Mouse (Mus musculus): ENCODE measurements around the gene Arpc2. TPM values are rescaled to one million over a fixed set of nuclear protein-coding genes. Genes with fewer than 3 reads are reported as not detected.

The Arpc2 gene
- polyA plus RNA-seq, 2 experiments = 230 to 345 TPM

DNA sequence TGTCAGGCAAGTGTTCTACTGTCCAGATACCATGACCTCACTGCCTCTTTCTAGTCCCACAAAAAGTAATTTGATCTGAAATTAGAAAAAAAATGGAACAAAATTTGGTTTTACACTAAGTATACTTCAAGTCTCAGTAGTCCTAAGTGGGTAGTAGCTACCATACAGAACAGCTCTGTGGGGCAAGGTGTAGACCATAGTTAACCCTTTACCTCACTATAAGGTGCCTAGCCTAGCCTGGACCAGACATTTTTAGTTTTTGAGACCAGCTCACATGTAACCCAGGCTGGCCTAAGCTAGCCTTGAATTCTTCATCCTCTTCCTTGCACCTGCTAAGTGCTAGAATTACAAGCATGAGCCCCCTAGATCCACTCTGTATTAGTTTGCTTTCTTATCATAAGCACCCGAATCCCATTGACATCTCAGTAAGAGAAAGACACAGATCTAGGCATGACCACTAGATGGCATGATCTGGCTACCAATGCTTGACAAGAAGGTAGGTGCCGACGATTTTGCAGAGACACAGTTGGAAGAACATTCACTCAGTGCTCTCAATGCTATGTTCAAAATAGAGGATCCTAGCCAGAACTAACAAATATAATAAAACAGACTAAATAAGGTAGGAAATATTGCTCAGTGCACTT is 77.3 kb downstream of the Arpc2 start:
- no peak overlapping the region for H3K9ac ChIP-seq (ENCODE audit: low read depth, low read length, severe bottlenecking)
- no peaks in the 10 kb centered on the region for H3K4me1 ChIP-seq (ENCODE audit: control insufficient read depth, insufficient read depth, low read length)
- ATAC-seq (ENCODE audit: low FRiP score, low read depth) (no peak), DNase-seq (ENCODE audit: low spot score) (peak; percentile 94)
- H3K36me3 ChIP-seq (ENCODE audit: control insufficient read depth, insufficient read depth, low read length) = no peaks in the 10 kb centered on the region
- H3K4me3 ChIP-seq (replicated peaks; ENCODE audit: low read length) = no peak overlapping the region
- H3K9me3 ChIP-seq (ENCODE audit: control insufficient read depth, low read length) = no peaks in the 10 kb centered on the region
- no peak overlapping the region for H3K4me2 ChIP-seq (replicated peaks; ENCODE audit: low read depth, low read length, severe bottlenecking)
- 2% methylated on average over 3 of the region's 3 CpGs for WGBS
- TF ChIP-seq POLR2A (IDR thresholded peaks at IDR 0.05; ENCODE audit: borderline replicate concordance, extremely low read depth, insufficient read depth, insufficient read length) = no peak
- no peak overlapping the region for H3K27ac ChIP-seq (replicated peaks; ENCODE audit: low read depth, low read length)
- no peaks in the 10 kb centered on the region for H3K27me3 ChIP-seq (ENCODE audit: control insufficient read depth, insufficient read depth, low read length)

DNA sequence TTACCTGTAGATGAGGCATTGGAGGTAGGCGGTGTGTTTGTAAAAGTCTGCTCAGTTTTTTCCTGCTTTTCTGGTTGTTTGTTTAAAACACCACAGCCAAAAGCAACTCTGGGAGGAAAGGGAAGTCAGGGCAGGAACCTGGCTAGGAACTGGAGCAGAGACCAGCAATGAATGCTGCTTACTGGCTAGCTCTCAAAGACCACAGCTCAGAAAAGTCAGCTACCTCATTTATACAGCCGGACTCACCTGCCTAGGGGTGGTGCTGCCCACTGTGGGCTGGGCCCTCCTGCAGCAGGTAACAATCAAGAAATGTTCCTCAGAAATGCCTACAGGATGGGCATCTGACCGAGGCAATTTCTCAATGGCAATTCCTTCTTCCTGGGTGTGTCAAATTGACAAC is 78.9 kb downstream of the Arpc2 start:
- Histone ChIP-seq H3K9ac (ENCODE audit: low read depth, low read length, severe bottlenecking) (no peak overlapping the region), H3K36me3 (ENCODE audit: control insufficient read depth, insufficient read depth, low read length) (no peaks in the 10 kb centered on the region), H3K27me3 (ENCODE audit: control insufficient read depth, insufficient read depth, low read length) (no peaks in the 10 kb centered on the region), H3K9me3 (ENCODE audit: control insufficient read depth, low read length) (no peaks in the 10 kb centered on the region), H3K4me2 (replicated peaks; ENCODE audit: low read depth, low read length, severe bottlenecking) (no peak overlapping the region), H3K4me1 (ENCODE audit: control insufficient read depth, insufficient read depth, low read length) (no peaks in the 10 kb centered on the region), H3K27ac (replicated peaks; ENCODE audit: low read depth, low read length) (no peak overlapping the region), H3K4me3 (replicated peaks; ENCODE audit: low read length) (no peak overlapping the region)
- TF ChIP-seq POLR2A (IDR thresholded peaks at IDR 0.05; ENCODE audit: borderline replicate concordance, extremely low read depth, insufficient read depth, insufficient read length) = no peak
- WGBS = 92% methylated on average over 3 of the region's 3 CpGs
- ATAC-seq (ENCODE audit: low FRiP score, low read depth) = no peak
- no peak for DNase-seq (ENCODE audit: low spot score)

DNA sequence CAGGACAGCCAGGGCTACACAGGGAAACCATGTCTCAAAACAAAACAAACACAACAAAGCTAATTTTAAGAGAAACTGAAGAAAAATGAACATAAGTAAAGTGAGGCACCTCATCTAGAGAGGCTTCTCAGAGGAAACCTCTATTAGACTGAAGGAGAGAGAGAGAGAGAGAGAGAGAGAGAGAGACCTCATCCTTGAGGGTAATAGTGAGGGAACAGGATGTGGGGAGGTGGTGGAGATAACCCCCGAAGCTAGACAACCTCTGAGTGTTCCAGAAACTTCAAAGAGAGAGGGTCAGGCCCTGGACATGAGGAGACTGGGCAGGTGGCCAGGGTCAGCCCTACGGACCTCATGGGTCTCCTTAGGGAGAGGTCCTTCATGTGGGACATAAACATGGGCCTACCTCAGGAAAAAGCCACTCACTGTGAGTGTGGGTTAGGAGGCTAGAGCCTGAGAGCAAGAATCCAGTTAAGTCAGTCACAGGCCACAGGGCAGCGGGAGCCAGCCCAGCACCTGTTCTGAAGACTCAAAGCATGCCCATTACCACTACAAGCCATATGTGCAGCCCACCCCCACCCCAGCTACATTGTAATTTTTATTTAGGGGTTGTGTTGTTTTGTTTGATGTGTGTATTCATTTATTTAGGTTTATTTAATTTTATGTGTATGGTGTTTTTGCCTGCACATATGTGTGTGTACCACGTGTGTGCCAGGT is 80.4 kb downstream of the Arpc2 start:
- no peaks in the 10 kb centered on the region for H3K36me3 ChIP-seq (ENCODE audit: control insufficient read depth, insufficient read depth, low read length)
- H3K9me3 ChIP-seq (ENCODE audit: control insufficient read depth, low read length) = no peaks in the 10 kb centered on the region
- H3K27ac ChIP-seq (replicated peaks; ENCODE audit: low read depth, low read length) = no peak overlapping the region
- H3K9ac ChIP-seq (ENCODE audit: low read depth, low read length, severe bottlenecking) = no peak overlapping the region
- H3K27me3 ChIP-seq (ENCODE audit: control insufficient read depth, insufficient read depth, low read length) = no peaks in the 10 kb centered on the region
- WGBS = 70% methylated on average over 4 of the region's 4 CpGs
- DNase-seq (ENCODE audit: low spot score) = no peak
- H3K4me3 ChIP-seq (replicated peaks; ENCODE audit: low read length) = no peak overlapping the region
- no peak for ATAC-seq (ENCODE audit: low FRiP score, low read depth)
- TF ChIP-seq POLR2A (IDR thresholded peaks at IDR 0.05; ENCODE audit: borderline replicate concordance, extremely low read depth, insufficient read depth, insufficient read length) = no peak
- H3K4me2 ChIP-seq (replicated peaks; ENCODE audit: low read depth, low read length, severe bottlenecking) = no peak overlapping the region
- no peaks in the 10 kb centered on the region for H3K4me1 ChIP-seq (ENCODE audit: control insufficient read depth, insufficient read depth, low read length)

MicroRNA genes within 50 kb of the gene (microRNA counts, 519-probe panel; counts per million panel counts)
- 1,400 counts per million, percentile 9 among the panel's probes with 10 or more counts for microRNA mmu-miR-1928

Small RNAs within 50 kb of the gene (microRNA-seq; reads per million reads assigned to microRNA genes)
- gene Mir1928 = not detected

Other genes starting within 250 kb of the Arpc2 start
- 38.0 and 67.2 TPM in 2 replicates for gene Tns1, start 111.6 kb upstream of the Arpc2 start, polyA plus RNA-seq (2012; rRNA removed)
- gene Tns1, start 111.6 kb upstream of the Arpc2 start, polyA plus RNA-seq (2014; fragmentation: Nextera tagmentation; extraction: Ambion mirVana) = 51.3 and 55.9 TPM in 2 replicates
- gene Rufy4, start 110.5 kb upstream of the Arpc2 start, polyA plus RNA-seq (2012; rRNA removed) = 0.65 and 0.72 TPM in 2 replicates
- 0.46 and 0.48 TPM in 2 replicates for gene Rufy4, start 110.5 kb upstream of the Arpc2 start, polyA plus RNA-seq (2014; fragmentation: Nextera tagmentation; extraction: Ambion mirVana)
- 0.13 and 0.15 TPM in 2 replicates for gene Cxcr2, start 82.1 kb upstream of the Arpc2 start, polyA plus RNA-seq (2012; rRNA removed)
- 0.06 TPM in 1 of 2 replicates, not detected in the other for gene Cxcr2, start 82.1 kb upstream of the Arpc2 start, polyA plus RNA-seq (2014; fragmentation: Nextera tagmentation; extraction: Ambion mirVana)
- not detected in 2 replicates for gene Cxcr1, start 41.5 kb upstream of the Arpc2 start, polyA plus RNA-seq (2012; rRNA removed)
- not detected in 2 replicates for gene Cxcr1, start 41.5 kb upstream of the Arpc2 start, polyA plus RNA-seq (2014; fragmentation: Nextera tagmentation; extraction: Ambion mirVana)
- not detected in 2 replicates for gene Gpbar1, start 42.5 kb downstream of the Arpc2 start, polyA plus RNA-seq (2012; rRNA removed)
- 0.25 and 0.34 TPM in 2 replicates for gene Gpbar1, start 42.5 kb downstream of the Arpc2 start, polyA plus RNA-seq (2014; fragmentation: Nextera tagmentation; extraction: Ambion mirVana)
- gene Aamp, start 48.7 kb downstream of the Arpc2 start, polyA plus RNA-seq (2012; rRNA removed) = 174 and 181 TPM in 2 replicates
- gene Aamp, start 48.7 kb downstream of the Arpc2 start, polyA plus RNA-seq (2014; fragmentation: Nextera tagmentation; extraction: Ambion mirVana) = 228 and 238 TPM in 2 replicates
- gene Pnkd, start 48.8 kb downstream of the Arpc2 start, polyA plus RNA-seq (2012; rRNA removed) = 63.9 and 70.7 TPM in 2 replicates
- 124 and 129 TPM in 2 replicates for gene Pnkd, start 48.8 kb downstream of the Arpc2 start, polyA plus RNA-seq (2014; fragmentation: Nextera tagmentation; extraction: Ambion mirVana)
- gene Tmbim1, start 69.5 kb downstream of the Arpc2 start, polyA plus RNA-seq (2012; rRNA removed) = 48.0 and 102 TPM in 2 replicates
- 37.7 and 41.7 TPM in 2 replicates for gene Tmbim1, start 69.5 kb downstream of the Arpc2 start, polyA plus RNA-seq (2014; fragmentation: Nextera tagmentation; extraction: Ambion mirVana)
- 3.8 and 4.2 TPM in 2 replicates for gene Catip, start 126.0 kb downstream of the Arpc2 start, polyA plus RNA-seq (2012; rRNA removed)
- 0.73 and 1.8 TPM in 2 replicates for gene Catip, start 126.0 kb downstream of the Arpc2 start, polyA plus RNA-seq (2014; fragmentation: Nextera tagmentation; extraction: Ambion mirVana)
- 7.2 and 8.0 TPM in 2 replicates for gene Slc11a1, start 139.1 kb downstream of the Arpc2 start, polyA plus RNA-seq (2012; rRNA removed)
- 3.2 and 3.5 TPM in 2 replicates for gene Slc11a1, start 139.1 kb downstream of the Arpc2 start, polyA plus RNA-seq (2014; fragmentation: Nextera tagmentation; extraction: Ambion mirVana)
- 138 and 177 TPM in 2 replicates for gene Ctdsp1, start 155.4 kb downstream of the Arpc2 start, polyA plus RNA-seq (2012; rRNA removed)
- 96.4 and 109 TPM in 2 replicates for gene Ctdsp1, start 155.4 kb downstream of the Arpc2 start, polyA plus RNA-seq (2014; fragmentation: Nextera tagmentation; extraction: Ambion mirVana)
- 0.14 and 0.73 TPM in 2 replicates for gene Vil1, start 173.3 kb downstream of the Arpc2 start, polyA plus RNA-seq (2012; rRNA removed)
- 0.08 and 0.10 TPM in 2 replicates for gene Vil1, start 173.3 kb downstream of the Arpc2 start, polyA plus RNA-seq (2014; fragmentation: Nextera tagmentation; extraction: Ambion mirVana)

All from limb, embryonic 14.5 days (tissue).